Mouse (Mus musculus) forebrain, embryonic 15.5 days (tissue): ENCODE measurements around the gene Ppdpf. TPM values are rescaled to one million over a fixed set of nuclear protein-coding genes. Genes with fewer than 3 reads are reported as not detected.
A peak's percentile ranks its signal among the peaks of the same experiment; 100 is the strongest.

ENCODE experiments used
- ATAC-seq: fragments of 200-750 bp; cut with Nextera tagmentation; replicated peaks from 2 replicates; pipeline ENCODE4 v1.8.0; 2017; ENCODE audit warnings: mild to moderate bottlenecking, moderate TSS enrichment, moderate library complexity
- H3K27ac ChIP-seq: fragments of 300-500 bp; sonication (generic); replicated peaks from 2 replicates; pipeline ENCODE4 v1.5.1; 2015; ENCODE audit warnings: mild to moderate bottlenecking, inconsistent platforms
- H3K27me3 ChIP-seq: fragments of 300-500 bp; sonication (generic); 2 replicates; pipeline ENCODE4 v1.6.1; 2015; ENCODE audit warnings: inconsistent platforms
- H3K36me3 ChIP-seq: fragments of 300-500 bp; sonication (generic); 2 replicates; pipeline ENCODE4 v1.6.1; 2015; ENCODE audit warnings: mild to moderate bottlenecking, inconsistent platforms
- H3K4me1 ChIP-seq: fragments of 300-500 bp; sonication (generic); 2 replicates; pipeline ENCODE4 v1.6.1; 2015; ENCODE audit warnings: inconsistent platforms
- H3K4me2 ChIP-seq: fragments of 300-500 bp; sonication (generic); replicated peaks from 2 replicates; pipeline ENCODE4 v1.6.1; 2015; ENCODE audit warnings: mild to moderate bottlenecking, inconsistent platforms
- H3K4me3 ChIP-seq: fragments of 300-500 bp; sonication (generic); 2 replicates; pipeline ENCODE4 v1.5.1; 2015; ENCODE audit warnings: mild to moderate bottlenecking, inconsistent platforms
- H3K9ac ChIP-seq: fragments of 300-500 bp; sonication (generic); replicated peaks from 2 replicates; pipeline ENCODE4 v1.6.1; 2015; ENCODE audit warnings: mild to moderate bottlenecking, inconsistent platforms
- H3K9me3 ChIP-seq: fragments of 300-500 bp; sonication (generic); 2 replicates; pipeline ENCODE4 v1.6.1; 2016; ENCODE audit warnings: inconsistent platforms
- WGBS: fragments of 180-500 bp; shearing (Covaris S2); methylation state at CpG from one replicate; pipeline ENCODE4 v1.1.7; 2015; ENCODE audit warnings: mixed read lengths; 5-methylcytosine and 5-hydroxymethylcytosine counted together
- polyA plus RNA-seq: library from polyadenylated mRNA; unstranded; fragments of >200 nt; fragmentation: Nextera tagmentation; extraction: Ambion mirVana; gene quantifications from 2 replicates; pipeline ENCODE4 v1.2.1, GENCODE M21; 2015

The Ppdpf gene
- polyA plus RNA-seq, 1 experiment from 2014 or later = 520 TPM

- H3K27ac ChIP-seq = no peak overlapping the region
- 78% methylated on average over 6 of the region's 6 CpGs for whole genome bisulfite sequencing
- no peak overlapping the region for H3K4me2 ChIP-seq
These were observed 15.8 kb downstream of the Ppdpf start for GRCm38 (mm10) chr2:181202886-181203285.

GRCm38 (mm10) chr2:181205678-181206077 lies 18.6 kb downstream of the Ppdpf start:
- H3K27ac ChIP-seq = no peak overlapping the region
- no peaks in the 10 kb centered on the region for H3K36me3 ChIP-seq
- no peak for ATAC-seq
- H3K9me3 ChIP-seq = no peaks in the 10 kb centered on the region
- H3K4me3 ChIP-seq = no peak overlapping the region
- WGBS = 91% methylated on average over 5 of the region's 5 CpGs
- H3K9ac ChIP-seq = no peak overlapping the region
- H3K27me3 ChIP-seq = no peaks in the 10 kb centered on the region
- H3K4me2 ChIP-seq = no peak overlapping the region
- H3K4me1 ChIP-seq = no peaks in the 10 kb centered on the region

More at GRCm38 (mm10) chr2:181202886-181203285, 15.8 kb downstream of the Ppdpf start:
- Histone ChIP-seq H3K4me1 (no peaks in the 10 kb centered on the region), H3K9me3 (no peaks in the 10 kb centered on the region), H3K36me3 (no peaks in the 10 kb centered on the region), H3K9ac (no peak overlapping the region), H3K27me3 (no peaks in the 10 kb centered on the region), H3K4me3 (no peak overlapping the region)
- ATAC-seq = no peak

- ATAC-seq = no peak
- H3K27ac ChIP-seq = no peak overlapping the region
- no peaks in the 10 kb centered on the region for H3K9me3 ChIP-seq
- H3K4me3 ChIP-seq = no peak overlapping the region
- no peaks in the 10 kb centered on the region for H3K27me3 ChIP-seq
- H3K4me1 ChIP-seq = no peaks in the 10 kb centered on the region
- H3K9ac ChIP-seq = no peak overlapping the region
- WGBS = 87% methylated on average over 9 of the region's 9 CpGs
- H3K4me2 ChIP-seq = no peak overlapping the region
- H3K36me3 ChIP-seq = no peaks in the 10 kb centered on the region
These were observed 19.1 kb downstream of the Ppdpf start for GRCm38 (mm10) chr2:181206118-181206517.

GRCm38 (mm10) chr2:181212389-181213020 lies 25.5 kb downstream of the Ppdpf start:
- no peak for ATAC-seq
- H3K4me2 ChIP-seq = peak overlapping the region; percentile 39
- no peak overlapping the region for H3K9ac ChIP-seq
- peaks cover 11% of the 10 kb centered on the region for H3K4me1 ChIP-seq
- no peak overlapping the region for H3K27ac ChIP-seq
- peaks cover 36% of the 10 kb centered on the region for H3K27me3 ChIP-seq
- H3K4me3 ChIP-seq = peak overlapping the region; percentile 21
- no peaks in the 10 kb centered on the region for H3K9me3 ChIP-seq
- no peaks in the 10 kb centered on the region for H3K36me3 ChIP-seq
- WGBS = 3% methylated on average over 34 of the region's 34 CpGs

- WGBS = 2% methylated on average over 17 of the region's 17 CpGs
- no peak within 1 kb of the TSS for H3K27ac ChIP-seq
- no peaks in the 10 kb centered on the region for H3K9me3 ChIP-seq
- H3K4me1 ChIP-seq = peaks cover 11% of the 10 kb centered on the region
- H3K4me3 ChIP-seq = peak within 1 kb of the TSS; percentile 21
- ATAC-seq = no peak
- peak within 1 kb of the TSS; percentile 39 for H3K4me2 ChIP-seq
- H3K36me3 ChIP-seq = no peaks in the 10 kb centered on the region
- H3K27me3 ChIP-seq = peaks cover 36% of the 10 kb centered on the region
- no peak within 1 kb of the TSS for H3K9ac ChIP-seq
These were observed 26.0 kb downstream of the Ppdpf start, which contains the start of gene Srms for GRCm38 (mm10) chr2:181213021-181213445. Gene Srms (minus strand): TSS chr2:181213185.

GRCm38 (mm10) chr2:181216037-181216436 lies 29.0 kb downstream of the Ppdpf start:
- Histone ChIP-seq H3K27me3 (peaks cover 36% of the 10 kb centered on the region), H3K4me3 (no peak overlapping the region), H3K4me1 (peaks cover 21% of the 10 kb centered on the region), H3K9me3 (no peaks in the 10 kb centered on the region), H3K36me3 (no peaks in the 10 kb centered on the region), H3K27ac (no peak overlapping the region), H3K9ac (no peak overlapping the region), H3K4me2 (no peak overlapping the region)
- 91% methylated on average over 6 of the region's 6 CpGs for WGBS
- no peak for ATAC-seq

GRCm38 (mm10) chr2:181218881-181219485 lies 31.9 kb downstream of the Ppdpf start:
- Histone ChIP-seq H3K4me2 (no peak overlapping the region), H3K27ac (no peak overlapping the region), H3K36me3 (no peaks in the 10 kb centered on the region), H3K4me3 (no peak overlapping the region), H3K27me3 (peaks cover 10% of the 10 kb centered on the region; the same call in 1 of the 2 replicates), H3K9ac (no peak overlapping the region), H3K4me1 (peaks cover 10% of the 10 kb centered on the region), H3K9me3 (no peaks in the 10 kb centered on the region)
- 68% methylated on average over 5 of the region's 5 CpGs for WGBS
- no peak for ATAC-seq

GRCm38 (mm10) chr2:181219538-181220216 lies 32.6 kb downstream of the Ppdpf start, which contains the start of gene Fndc11:
Gene Fndc11 (plus strand): TSS chr2:181220013.
- no peak within 1 kb of the TSS; the same call in 1 of the 2 replicates for H3K9ac ChIP-seq
- 4% methylated on average over 25 of the region's 25 CpGs for WGBS
- H3K36me3 ChIP-seq = no peaks in the 10 kb centered on the region
- no peaks in the 10 kb centered on the region for H3K9me3 ChIP-seq
- H3K4me2 ChIP-seq = peak within 1 kb of the TSS; percentile 48
- peak; percentile 70 for ATAC-seq
- peaks cover 10% of the 10 kb centered on the region for H3K4me1 ChIP-seq
- peaks cover 4% of the 10 kb centered on the region; the same call in 1 of the 2 replicates for H3K27me3 ChIP-seq
- peak within 1 kb of the TSS; percentile 43; the same call in 1 of the 2 replicates for H3K27ac ChIP-seq
- peak within 1 kb of the TSS; percentile 27 for H3K4me3 ChIP-seq

GRCm38 (mm10) chr2:181220361-181220760 lies 33.3 kb downstream of the Ppdpf start:
- Histone ChIP-seq H3K36me3 (no peaks in the 10 kb centered on the region), H3K4me3 (no peak overlapping the region), H3K27me3 (no peaks in the 10 kb centered on the region), H3K4me2 (peak overlapping the region; percentile 48; the same call in 1 of the 2 replicates), H3K9me3 (no peaks in the 10 kb centered on the region), H3K4me1 (peaks cover 10% of the 10 kb centered on the region), H3K27ac (no peak overlapping the region), H3K9ac (no peak overlapping the region)
- ATAC-seq = no peak
- 46% methylated on average over 2 of the region's 2 CpGs for WGBS

- Histone ChIP-seq H3K36me3 (no peaks in the 10 kb centered on the region), H3K4me1 (peaks cover 2% of the 10 kb centered on the region), H3K27me3 (no peaks in the 10 kb centered on the region), H3K9me3 (no peaks in the 10 kb centered on the region), H3K9ac (no peak overlapping the region), H3K27ac (no peak overlapping the region), H3K4me3 (no peak overlapping the region), H3K4me2 (no peak overlapping the region)
- WGBS = 90% methylated on average over 2 of the region's 2 CpGs
- no peak for ATAC-seq
These were observed 37.9 kb downstream of the Ppdpf start for GRCm38 (mm10) chr2:181224994-181225393.

GRCm38 (mm10) chr2:181227122-181227521 lies 40.1 kb downstream of the Ppdpf start:
- H3K9me3 ChIP-seq = no peaks in the 10 kb centered on the region
- H3K4me1 ChIP-seq = no peaks in the 10 kb centered on the region
- no peak overlapping the region for H3K4me2 ChIP-seq
- H3K9ac ChIP-seq = no peak overlapping the region
- no peaks in the 10 kb centered on the region for H3K27me3 ChIP-seq
- ATAC-seq = no peak
- no peak overlapping the region for H3K27ac ChIP-seq
- no peak overlapping the region for H3K4me3 ChIP-seq
- H3K36me3 ChIP-seq = no peaks in the 10 kb centered on the region
- WGBS = 82% methylated on average over 3 of the region's 3 CpGs

- no peak for ATAC-seq
- Histone ChIP-seq H3K4me1 (no peaks in the 10 kb centered on the region), H3K27me3 (no peaks in the 10 kb centered on the region), H3K9ac (no peak overlapping the region), H3K27ac (no peak overlapping the region), H3K4me3 (no peak overlapping the region), H3K36me3 (no peaks in the 10 kb centered on the region), H3K4me2 (no peak overlapping the region), H3K9me3 (no peaks in the 10 kb centered on the region)
- 83% methylated on average over 1 of the region's 1 CpGs for WGBS
These were observed 41.3 kb downstream of the Ppdpf start for GRCm38 (mm10) chr2:181228335-181228734.
